Mouse (Mus musculus) C2C12 (cell line): Measurements from ENCODE around the gene Wdcp.

Experiments
- CTCF ChIP-seq: IDR thresholded peaks from one replicate; pipeline ENCODE4 v1.5.1; 2011; ENCODE audit not compliant: control insufficient read depth, insufficient read depth, insufficient read length
- MAX ChIP-seq: IDR thresholded peaks from one replicate; pipeline ENCODE4 v1.6.1; 2011; ENCODE audit warnings: mild to moderate bottlenecking, control low read depth

DNA sequence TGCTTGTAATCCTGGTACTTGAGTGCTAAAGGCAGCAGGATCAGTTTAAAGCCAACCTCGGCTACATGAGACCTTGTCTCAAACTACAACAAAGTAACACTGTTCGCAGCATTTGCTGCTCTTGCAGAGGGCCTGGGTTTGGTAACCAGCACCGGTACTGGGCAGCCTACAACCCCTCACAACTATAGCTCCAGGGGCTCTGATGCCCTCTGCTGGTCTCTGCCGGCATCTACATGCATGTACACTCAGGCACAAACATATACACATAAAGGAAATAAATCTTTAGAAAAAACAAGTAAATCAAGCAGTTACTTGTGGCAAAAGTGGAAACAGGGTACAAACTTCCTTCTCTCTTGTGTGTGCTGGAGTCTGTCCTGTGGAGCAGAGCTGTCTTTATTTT lies 19.6 kb downstream of the Wdcp start:
- TF ChIP-seq MAX (no peak), CTCF (no peak)
